Mouse (Mus musculus): Measurements from ENCODE around the gene Tbccd1.

The Tbccd1 gene

GRCm38 (mm10) chr16:22857431-22858113 lies at the start of gene Tbccd1, which contains the start of gene Dnajb11:
TSS of gene Tbccd1 (minus strand) at chr16:22857669.
TSS of gene Dnajb11 (plus strand) at chr16:22857845.
- DNase-seq (ENCODE audit: low read depth) = peak; percentile 99

GRCm38 (mm10) chr16:22901326-22901725 lies 43.9 kb upstream of the Tbccd1 start:
- no peak for DNase-seq (ENCODE audit: low read depth)

DNA sequence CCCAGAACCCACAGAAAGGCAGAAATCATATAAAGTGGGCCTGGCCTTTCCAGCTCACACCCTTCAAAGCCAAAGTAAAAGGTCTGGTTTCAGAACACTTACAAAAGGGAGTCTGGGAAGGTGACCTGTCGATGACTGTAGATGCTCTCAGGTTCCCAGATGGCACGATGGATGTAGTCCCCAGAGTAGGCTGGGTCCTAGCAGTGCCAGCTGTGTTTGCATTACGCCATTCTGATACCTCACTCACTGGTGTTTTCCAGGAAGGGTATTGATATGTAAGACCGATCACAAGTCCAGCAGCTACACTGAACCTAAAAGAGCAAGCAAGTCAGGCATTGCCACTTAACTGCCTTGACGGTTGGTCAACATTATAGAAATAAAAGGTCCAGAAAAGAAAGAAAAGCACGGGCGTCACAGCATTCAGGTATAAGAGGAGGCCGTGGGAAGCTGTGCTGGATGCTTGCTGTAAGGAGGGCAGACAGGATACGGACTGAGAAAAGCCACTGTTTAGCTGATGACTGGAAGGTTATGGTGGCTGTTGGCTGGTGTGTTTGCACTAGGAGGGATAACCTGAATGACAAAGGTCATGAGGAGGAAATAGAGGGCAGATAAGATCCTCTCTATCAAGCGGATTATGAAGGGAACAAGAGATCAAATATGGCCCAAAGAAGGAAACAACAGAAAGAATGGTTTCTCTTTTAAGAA lies 42.5 kb upstream of the Tbccd1 start:
- no peak for DNase-seq (ENCODE audit: low read depth)

- no peak for DNase-seq (ENCODE audit: low read depth)
Observed at GRCm38 (mm10) chr16:22899346-22899745, 41.9 kb upstream of the Tbccd1 start.

DNA sequence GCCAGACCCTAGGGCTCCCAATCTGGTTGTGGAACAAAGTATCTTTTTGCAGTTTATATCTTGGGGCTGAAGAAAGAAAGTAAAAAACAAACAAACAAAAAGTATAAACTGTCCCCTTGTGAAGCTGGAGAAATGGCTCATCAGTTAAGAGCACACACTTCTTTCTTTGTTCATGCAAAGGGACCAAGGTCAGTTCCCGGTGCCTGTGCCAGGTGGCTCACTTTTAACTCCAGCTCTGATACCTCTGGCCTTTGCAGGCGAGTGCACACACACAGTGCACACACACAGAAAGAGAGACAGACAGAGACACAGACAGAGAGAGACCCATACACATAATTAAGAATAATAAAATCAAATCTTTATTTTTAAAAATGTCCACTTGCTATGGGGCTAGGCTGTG lies 39.1 kb upstream of the Tbccd1 start:
- DNase-seq (ENCODE audit: low read depth) = no peak

- no peak for DNase-seq (ENCODE audit: low read depth)
Observed at GRCm38 (mm10) chr16:22894095-22894494, 36.6 kb upstream of the Tbccd1 start.

- DNase-seq (ENCODE audit: low read depth) = no peak
Observed at GRCm38 (mm10) chr16:22891733-22892154, 34.3 kb upstream of the Tbccd1 start.

- DNase-seq (ENCODE audit: low read depth) = no peak
Observed at GRCm38 (mm10) chr16:22890683-22891510, 33.4 kb upstream of the Tbccd1 start, which contains the start of gene Ahsg. TSS of gene Ahsg (plus strand) at chr16:22891277.

DNA sequence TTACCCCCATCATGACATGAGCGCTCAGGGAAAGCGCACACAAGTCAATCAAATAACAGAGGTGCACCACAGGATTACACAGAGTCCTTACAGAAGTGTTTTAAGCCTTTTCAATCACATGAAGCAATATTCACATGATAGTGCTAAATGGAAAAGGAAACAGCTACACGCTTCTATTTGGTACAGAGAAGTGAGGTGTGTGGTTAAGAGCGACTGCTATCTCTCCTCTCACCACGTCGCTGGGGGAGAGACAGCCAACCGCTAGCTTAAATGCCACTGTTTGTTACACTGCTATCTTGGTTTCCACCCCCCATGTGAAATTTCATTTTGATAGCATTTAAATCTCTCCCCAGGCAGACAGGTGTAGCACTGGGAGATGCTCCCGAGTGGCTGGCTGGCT lies 32.2 kb upstream of the Tbccd1 start:
- no peak for DNase-seq (ENCODE audit: low read depth)

DNA sequence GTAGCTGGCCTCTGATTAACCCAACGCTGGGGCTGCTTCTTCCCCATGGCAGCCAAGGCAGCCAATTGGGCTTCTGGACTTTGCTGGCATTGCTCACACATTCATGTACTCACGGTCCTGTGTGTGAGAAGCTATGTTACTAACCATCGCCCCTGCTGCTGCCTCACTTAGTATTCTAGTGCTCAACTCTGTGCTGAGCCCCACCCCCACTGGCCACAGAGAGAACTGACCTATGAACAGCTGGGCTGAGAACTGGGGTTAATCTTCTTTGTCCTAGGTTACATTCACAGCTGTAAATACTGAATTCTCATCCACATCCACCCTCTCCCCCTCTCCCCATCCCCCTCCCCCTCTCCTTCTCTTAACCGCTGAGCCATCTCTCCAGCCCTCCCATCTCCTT lies 31.4 kb upstream of the Tbccd1 start:
- no peak for DNase-seq (ENCODE audit: low read depth)

DNA sequence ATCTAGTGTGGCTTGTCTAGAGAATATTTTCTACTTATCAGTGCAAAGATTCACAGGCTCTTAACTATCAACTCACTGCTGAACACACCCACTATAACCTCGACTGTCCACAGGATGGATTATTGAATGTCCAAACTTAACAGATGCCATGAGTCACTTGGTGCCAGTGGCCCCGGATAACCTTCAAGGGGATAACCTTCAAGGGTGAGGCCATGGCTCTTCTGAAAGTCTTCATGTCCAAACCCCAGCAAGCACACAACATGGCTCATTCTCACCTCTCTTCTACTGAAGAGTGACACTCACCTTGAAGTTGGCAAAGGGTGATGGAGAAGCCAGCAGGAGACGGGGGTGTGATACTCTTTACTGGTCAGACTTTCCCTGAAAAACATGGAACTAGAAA lies 29.3 kb upstream of the Tbccd1 start:
- no peak for DNase-seq (ENCODE audit: low read depth)

GRCm38 (mm10) chr16:22885356-22885755 lies 27.9 kb upstream of the Tbccd1 start:
- no peak for DNase-seq (ENCODE audit: low read depth)

- no peak for DNase-seq (ENCODE audit: low read depth)
Observed at GRCm38 (mm10) chr16:22883441-22883840, 26.0 kb upstream of the Tbccd1 start.

GRCm38 (mm10) chr16:22881487-22881886 lies 24.0 kb upstream of the Tbccd1 start:
- no peak for DNase-seq (ENCODE audit: low read depth)

DNA sequence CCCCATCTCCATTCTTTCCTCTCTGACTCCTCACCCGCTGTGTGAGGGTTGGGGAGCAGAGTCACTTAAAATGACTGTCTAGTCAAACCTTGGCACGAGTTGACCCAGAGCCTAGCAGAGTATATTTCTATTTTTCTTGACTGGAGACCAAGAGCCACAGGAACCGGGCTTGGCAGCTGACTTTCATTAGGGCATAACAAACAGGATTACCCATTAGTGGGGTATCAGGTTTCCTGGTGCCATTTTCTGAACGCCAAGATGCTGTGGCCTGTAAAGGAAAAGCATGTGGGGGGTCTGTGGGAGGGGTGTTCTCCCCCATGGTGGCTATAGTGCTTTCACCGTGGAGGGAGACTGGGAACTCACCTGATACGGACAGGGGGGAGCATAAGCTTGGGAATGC lies 23.4 kb upstream of the Tbccd1 start:
- no peak for DNase-seq (ENCODE audit: low read depth)

DNA sequence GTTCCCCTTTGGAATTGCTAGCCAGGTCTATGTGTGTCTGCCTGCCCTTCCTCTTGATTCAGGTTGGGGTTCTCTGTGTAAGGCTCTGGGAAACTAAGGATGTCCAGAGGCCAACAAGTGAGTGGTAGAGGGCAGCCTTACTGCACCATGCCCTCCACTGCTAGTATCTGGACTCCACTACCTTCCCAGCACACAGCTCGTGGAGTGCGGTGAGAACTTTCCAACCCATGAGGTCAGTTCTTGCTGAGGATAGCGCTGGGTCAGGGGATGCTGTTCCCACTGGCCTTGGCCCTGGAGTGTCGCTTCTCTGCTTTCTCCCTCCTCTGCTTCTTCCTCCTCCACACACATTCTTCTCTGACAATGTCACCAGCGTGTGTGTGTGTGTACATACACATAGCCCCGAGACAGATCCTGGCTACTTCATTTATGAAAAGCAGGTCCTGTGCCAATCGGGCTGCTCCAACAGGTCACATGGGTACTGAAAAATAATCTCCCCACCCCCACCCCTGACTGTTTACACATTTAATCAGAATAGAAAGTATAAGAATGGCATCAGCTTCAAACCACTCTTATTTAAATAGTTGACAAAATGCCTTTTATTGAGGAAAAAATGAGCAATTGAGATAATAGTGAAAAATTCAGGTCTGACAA lies 22.6 kb upstream of the Tbccd1 start:
- DNase-seq (ENCODE audit: low read depth) = no peak

GRCm38 (mm10) chr16:22878716-22879115 lies 21.2 kb upstream of the Tbccd1 start:
- no peak for DNase-seq (ENCODE audit: low read depth)

GRCm38 (mm10) chr16:22877660-22878390 lies 20.4 kb upstream of the Tbccd1 start:
- DNase-seq (ENCODE audit: low read depth) = no peak

DNA sequence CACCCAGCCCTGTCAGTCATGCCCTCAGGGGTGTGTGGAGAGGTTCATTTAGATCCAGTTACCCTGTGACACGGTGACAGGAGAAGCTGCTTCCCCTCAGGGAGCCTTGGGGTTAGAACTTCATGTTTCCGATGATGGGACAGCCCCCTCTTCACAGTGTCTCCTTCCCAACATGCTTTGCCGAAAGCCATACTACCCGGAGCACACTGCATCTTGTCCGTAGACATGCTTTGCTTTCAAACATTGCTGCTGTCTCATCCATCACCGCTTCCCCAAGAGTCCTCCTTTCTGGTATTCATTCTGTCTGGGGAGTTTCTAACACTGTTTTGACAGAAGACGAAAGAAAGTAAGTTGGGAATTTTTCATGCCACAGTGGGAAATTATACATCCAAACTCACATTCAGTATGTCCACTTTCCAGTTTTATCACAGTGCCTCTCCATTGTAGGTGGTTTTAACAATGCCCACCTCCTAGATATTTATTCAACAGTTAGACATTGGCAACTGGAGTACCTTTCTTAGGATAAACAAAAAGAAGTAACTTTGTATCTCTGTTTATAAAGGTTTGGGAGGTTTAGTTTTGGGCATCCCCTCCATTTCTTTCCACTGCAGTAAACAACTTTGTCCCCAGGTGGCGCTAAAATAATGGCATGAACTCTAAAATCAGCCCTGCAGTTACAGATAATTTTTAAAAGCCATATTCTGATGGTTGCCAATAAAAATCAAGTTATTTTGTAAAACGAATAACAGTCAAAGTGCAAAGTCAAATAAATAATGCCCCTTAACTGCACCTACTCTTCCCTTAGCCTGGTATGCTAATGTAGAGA lies 19.0 kb upstream of the Tbccd1 start:
- peak; percentile 59 for DNase-seq (ENCODE audit: low read depth)

DNA sequence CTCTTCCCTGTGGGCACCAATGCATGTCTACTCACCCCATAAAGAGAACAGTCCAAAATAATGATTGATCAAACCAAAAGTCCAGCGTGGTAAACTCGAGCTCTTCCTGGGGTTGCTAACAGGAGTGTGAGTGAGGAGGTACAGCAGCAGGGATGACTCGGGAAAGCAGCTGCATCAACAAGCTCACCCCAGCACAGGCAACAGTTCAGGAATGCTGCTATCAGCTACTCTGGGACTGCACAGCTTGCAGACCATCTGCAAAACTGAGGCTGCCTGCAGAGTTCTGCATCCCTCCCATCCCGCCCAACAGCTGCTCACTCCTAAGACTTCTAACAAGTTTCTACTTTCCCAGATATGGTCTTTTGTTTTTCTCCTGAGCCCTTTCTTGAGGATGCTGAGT lies 15.9 kb upstream of the Tbccd1 start:
- no peak for DNase-seq (ENCODE audit: low read depth)

DNA sequence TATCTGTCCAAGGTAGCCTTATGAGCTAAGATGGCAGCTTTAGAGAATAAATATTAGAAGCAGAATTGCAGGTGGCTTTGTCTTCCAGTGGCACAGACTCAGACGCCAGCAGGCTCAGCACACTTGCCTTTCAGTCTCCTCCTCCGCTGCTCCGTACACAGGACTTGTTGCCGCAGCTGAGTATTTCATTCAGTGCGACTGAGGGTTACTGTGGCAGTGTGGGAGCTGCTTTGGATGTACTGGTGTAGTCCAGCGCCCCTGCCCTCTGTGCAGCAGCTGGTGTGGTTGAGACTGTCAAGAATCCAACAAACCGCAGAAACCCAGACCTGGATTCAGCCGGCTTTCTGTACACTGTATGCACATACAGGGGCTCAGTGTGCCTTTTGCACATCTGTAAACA lies 14.9 kb upstream of the Tbccd1 start:
- no peak for DNase-seq (ENCODE audit: low read depth)

All from naive thymus-derived CD4-positive, alpha-beta T cell, adult 2 months (primary cell).